11 mouse cellular contexts compared by ENCODE assay signal in genomic region chr5:93085015-93085598, GRCm38 (mm10). TPM values are rescaled to one million over a fixed set of nuclear protein-coding genes. Genes with fewer than 3 reads are reported as not detected.
DNase-seq lines count a peak whose midpoint lies in the region; ATAC-seq and TF ChIP-seq lines count a peak whose summit lies in the region.
"Had no signal": no experiment of that assay in that cellular context is flagged by ENCODE, and none has a peak within 500 bp of the region (broad histone marks: within the 10 kb centered on the region; RNA-seq: fewer than 3 reads in every experiment).

No protein-coding gene starts in this region.

- H3K9ac ChIP-seq in heart, postnatal 0 days (replicated peaks; ENCODE audit: low read depth, low read length), result no peak overlapping the region
- no peak overlapping the region for H3K9ac ChIP-seq in heart, embryonic 11.5 days (ENCODE audit: low read depth, low read length)
- H3K9ac ChIP-seq: heart, embryonic 15.5 days; liver, embryonic 14.5 days had no signal

- WGBS in heart, postnatal 0 days, result 32% methylated on average over 4 of the region's 4 CpGs
- 44% methylated on average over 4 of the region's 4 CpGs for WGBS in heart, embryonic 11.5 days (ENCODE audit: insufficient replicate concordance)

- no peaks in the 10 kb centered on the region for H3K27me3 ChIP-seq in heart, postnatal 0 days (ENCODE audit: control insufficient read depth, insufficient read depth, low read length)
- H3K27me3 ChIP-seq in heart, embryonic 11.5 days (ENCODE audit: control insufficient read depth, insufficient read depth, low read length), result no peaks in the 10 kb centered on the region
- H3K27me3 ChIP-seq: heart, embryonic 15.5 days had no signal

- TF ChIP-seq CTCF in heart, postnatal 0 days (IDR thresholded peaks at IDR 0.05; ENCODE audit: low read depth), result peak; percentile 24; the same call in 1 of the 2 replicates

- no peak overlapping the region for H3K4me2 ChIP-seq in heart, postnatal 0 days (ENCODE audit: low read depth, low read length)
- H3K4me2 ChIP-seq in heart, embryonic 11.5 days, result no peak overlapping the region
- H3K4me2 ChIP-seq: heart, embryonic 15.5 days had no signal

- 0 out of 2 replicates have a peak, but pooled peaks cover 4% of the 10 kb centered on the region for H3K4me1 ChIP-seq in heart, postnatal 0 days (ENCODE audit: control insufficient read depth, insufficient read depth)
- H3K4me1 ChIP-seq in heart, embryonic 11.5 days (ENCODE audit: control insufficient read depth, insufficient read depth, low read length), result no peaks in the 10 kb centered on the region

- H3K36me3 ChIP-seq in heart, postnatal 0 days (replicated peaks; ENCODE audit: control insufficient read depth, insufficient read depth, low read length), result no peaks in the 10 kb centered on the region
- no peaks in the 10 kb centered on the region for H3K36me3 ChIP-seq in heart, embryonic 11.5 days (ENCODE audit: control insufficient read depth, insufficient read depth, low read length)
- H3K36me3 ChIP-seq: heart, embryonic 15.5 days had no signal

- TF ChIP-seq EP300 in heart, postnatal 0 days (IDR thresholded peaks at IDR 0.05; ENCODE audit: low read depth), result no peak

- ATAC-seq in heart, postnatal 0 days (ENCODE audit: insufficient read depth, low read depth), result no peak
- ATAC-seq in heart, embryonic 11.5 days (replicated peaks; ENCODE audit: insufficient number of reproducible peaks, low FRiP score, low TSS enrichment), result no peak
- ATAC-seq in activated CD4-positive, CD25-positive, alpha-beta regulatory T cell, adult 4 months, result no peak

- no peak overlapping the region for H3K27ac ChIP-seq in heart, postnatal 0 days (ENCODE audit: low read depth)
- H3K27ac ChIP-seq in heart, embryonic 11.5 days (ENCODE audit: low read depth, low read length), result no peak overlapping the region
- H3K27ac ChIP-seq: heart, embryonic 15.5 days; liver, embryonic 14.5 days had no signal

- no peaks in the 10 kb centered on the region for H3K9me3 ChIP-seq in heart, postnatal 0 days (replicated peaks; ENCODE audit: control insufficient read depth, low read length)
- no peaks in the 10 kb centered on the region for H3K9me3 ChIP-seq in heart, embryonic 11.5 days (replicated peaks; ENCODE audit: control insufficient read depth, low read length)
- H3K9me3 ChIP-seq: heart, embryonic 15.5 days had no signal

- H3K4me3 ChIP-seq in heart, postnatal 0 days (ENCODE audit: low read depth, low read length), result no peak overlapping the region
- H3K4me3 ChIP-seq in heart, embryonic 11.5 days (ENCODE audit: low read depth, low read length), result no peak overlapping the region
- H3K4me3 ChIP-seq: erythroblast, embryonic 14.5 days; heart, embryonic 15.5 days had no signal

- DNase-seq in heart, postnatal 0 days (ENCODE audit: low spot score), result no peak
- peak; percentile 22 for DNase-seq in ovary, postnatal 36 days (ENCODE audit: low spot score)
- DNase-seq in ovary, postnatal 10 days (ENCODE audit: low spot score), result no peak
- peak; percentile 42 for DNase-seq in kidney, adult 9 months
- DNase-seq in spleen, postnatal 14 days (ENCODE audit: low spot score in 2 of 2), result no peak
- DNase-seq: thymus, postnatal 14 days had no signal

RNA-seq across cellular contexts. Expression of gene Sept11, which starts 8.1 kb away (rescaled TPM):
- 38.2 and 52.2 TPM in 2 replicates for total RNA-seq in heart, postnatal 0 days (2014; rRNA removed; ENCODE audit: low replicate concordance)
- polyA plus RNA-seq in heart, postnatal 0 days (2015; fragmentation: Nextera tagmentation; extraction: Ambion mirVana), result 47.6 and 49.5 TPM in 2 replicates
- 96.6 and 97.3 TPM in 2 replicates for polyA plus RNA-seq in heart, embryonic 11.5 days (2014; fragmentation: Nextera tagmentation; extraction: Ambion mirVana)
- polyA plus RNA-seq in activated CD4-positive, CD25-positive, alpha-beta regulatory T cell, adult 4 months (2017; shearing (Covaris generic)), result 10 to 100 TPM; 29.6 to 33.6 TPM

RNA-seq across cellular contexts. Expression of gene Sowahb, which starts 40.3 kb away (rescaled TPM):
- total RNA-seq in heart, postnatal 0 days (2014; rRNA removed; ENCODE audit: low replicate concordance), result not detected in 2 replicates
- not detected in 2 replicates for polyA plus RNA-seq in heart, postnatal 0 days (2015; fragmentation: Nextera tagmentation; extraction: Ambion mirVana)
- polyA plus RNA-seq in heart, embryonic 11.5 days (2014; fragmentation: Nextera tagmentation; extraction: Ambion mirVana), result 0.13 and 0.15 TPM in 2 replicates
- polyA plus RNA-seq in activated CD4-positive, CD25-positive, alpha-beta regulatory T cell, adult 4 months (2017; shearing (Covaris generic)), result not detected

Comparison
In these comparisons a context has a peak if more than half of its experiments do, and no peak if none do; other contexts are left out.
1. DNase-seq: peak in ovary, postnatal 36 days (single experiment) and kidney, adult 9 months (single experiment); none in heart, postnatal 0 days (single experiment), ovary, postnatal 10 days (single experiment) and spleen, postnatal 14 days (0 of 2).